Mouse (Mus musculus) left cerebral cortex, postnatal 25 days (tissue): Measurements from ENCODE around the gene Tap2. TPM values are rescaled to one million over a fixed set of nuclear protein-coding genes. Genes with fewer than 3 reads are reported as not detected.

ENCODE experiments used
- total RNA-seq, 2 experiments: library from RNA; stranded (reverse); gene quantifications; 2 replicates each; pipeline ENCODE4 v1.2.3; 2021

Gene Tap2
- total RNA-seq, 2 experiments from 2014 or later = 5.2 to 5.4 TPM

Other genes starting within 250 kb of the Tap2 start
- gene Vps52, start 247.7 kb upstream of the Tap2 start, total RNA-seq = 10 to 100 TPM; 78.4 to 81.9 TPM
- gene Rps18, start 247.5 kb upstream of the Tap2 start, total RNA-seq = 100 to 1,000 TPM; 296 to 299 TPM
- gene H2-K1, start 203.2 kb upstream of the Tap2 start, total RNA-seq = 10 to 100 TPM; 12.3 to 15.9 TPM
- gene Ring1, start 178.8 kb upstream of the Tap2 start, total RNA-seq = 10 to 100 TPM; 28.4 to 32.2 TPM
- 10 to 100 TPM; 33.3 to 35.1 TPM for gene H2-Ke6, start 175.5 kb upstream of the Tap2 start, total RNA-seq
- gene Slc39a7, start 171.8 kb upstream of the Tap2 start, total RNA-seq = 10 to 100 TPM; 96.2 to 98.6 TPM
- 10 to 100 TPM; 79.5 to 83.1 TPM for gene Rxrb, start 171.7 kb upstream of the Tap2 start, total RNA-seq
- 10 to 100 TPM; 14.1 to 14.6 TPM for gene Col11a2, start 164.1 kb upstream of the Tap2 start, total RNA-seq
- gene H2-Oa, start 111.2 kb upstream of the Tap2 start, total RNA-seq = under 1 TPM in 1 of 2 experiments, not detected in 1; 0.34 TPM
- 10 to 100 TPM; 26.0 to 26.5 TPM for gene H2-DMa, start 84.0 kb upstream of the Tap2 start, total RNA-seq
- 100 to 1,000 TPM; 178 to 192 TPM for gene Brd2, start 80.9 kb upstream of the Tap2 start, total RNA-seq
- gene H2-DMb2, start 60.2 kb upstream of the Tap2 start, total RNA-seq = under 1 TPM; 0.46 to 0.92 TPM
- 1 to 10 TPM in 1 of 2 experiments, under 1 TPM in 1; 0.94 to 1.5 TPM for gene H2-DMb1, start 50.5 kb upstream of the Tap2 start, total RNA-seq
- 1 to 10 TPM; 1.5 to 1.8 TPM for gene Tap1, start 16.0 kb upstream of the Tap2 start, total RNA-seq
- gene Psmb9, start 15.8 kb upstream of the Tap2 start, total RNA-seq = 1 to 10 TPM in 1 of 2 experiments, under 1 TPM in 1; 0.53 to 1.4 TPM
- 1 to 10 TPM; 2.0 to 4.1 TPM for gene Psmb8, start 5.8 kb upstream of the Tap2 start, total RNA-seq
- gene H2-Ob, start 35.4 kb downstream of the Tap2 start, total RNA-seq = under 1 TPM in 1 of 2 experiments, not detected in 1; 0.23 TPM
- 1 to 10 TPM; 1.8 to 2.7 TPM for gene H2-Ab1, start 54.2 kb downstream of the Tap2 start, total RNA-seq
- gene H2-Aa, start 84.3 kb downstream of the Tap2 start, total RNA-seq = 1 to 10 TPM; 1.9 to 2.1 TPM
- gene H2-Eb1, start 102.3 kb downstream of the Tap2 start, total RNA-seq = 1 to 10 TPM; 2.9 to 3.4 TPM
- not detected for gene H2-Eb2, start 122.1 kb downstream of the Tap2 start, total RNA-seq
- gene Btnl2, start 151.3 kb downstream of the Tap2 start, total RNA-seq = under 1 TPM; 0.71 to 0.73 TPM
- not detected for gene Btnl1, start 173.6 kb downstream of the Tap2 start, total RNA-seq
- 1 to 10 TPM; 2.3 to 4.7 TPM for gene BC051142, start 195.3 kb downstream of the Tap2 start, total RNA-seq